Mouse (Mus musculus): ENCODE measurements around the gene Thbs4. TPM values are rescaled to one million over a fixed set of nuclear protein-coding genes. Genes with fewer than 3 reads are reported as not detected.

Thbs4 gene
- polyA plus RNA-seq, 1 experiment = not detected

- H3K9me3 ChIP-seq (replicated peaks; ENCODE audit: control insufficient read depth, insufficient read depth, low read length, poor library complexity, severe bottlenecking) = no peaks in the 10 kb centered on the region
- H3K27me3 ChIP-seq (ENCODE audit: control insufficient read depth, insufficient read depth, low read length, poor library complexity, severe bottlenecking) = no peaks in the 10 kb centered on the region
- no peak overlapping the region for H3K4me3 ChIP-seq (ENCODE audit: low read depth, low read length)
- no peaks in the 10 kb centered on the region for H3K4me1 ChIP-seq (ENCODE audit: control insufficient read depth, insufficient read depth, low read length)
- no peak overlapping the region for H3K9ac ChIP-seq (ENCODE audit: low read depth, poor library complexity, severe bottlenecking)
- TF ChIP-seq POLR2A (IDR thresholded peaks at IDR 0.05; ENCODE audit: insufficient read depth, low read length) = no peak
- no peak for TF ChIP-seq CTCF (IDR thresholded peaks at IDR 0.05; ENCODE audit: low read depth, low read length)
- no peak for TF ChIP-seq EP300 (IDR thresholded peaks at IDR 0.05; ENCODE audit: insufficient read depth, low read depth, low read length)
- H3K36me3 ChIP-seq (ENCODE audit: control insufficient read depth, insufficient read depth, low read length, poor library complexity, severe bottlenecking) = no peaks in the 10 kb centered on the region
- no peak overlapping the region for H3K27ac ChIP-seq (ENCODE audit: insufficient read depth, low read length)
These were observed 72.2 kb downstream of the Thbs4 start for GRCm38 (mm10) chr13:92722389-92722788.

GRCm38 (mm10) chr13:92721006-92721405 is 73.6 kb downstream of the Thbs4 start:
- H3K4me3 ChIP-seq (ENCODE audit: low read depth, low read length) = no peak overlapping the region
- H3K9me3 ChIP-seq (replicated peaks; ENCODE audit: control insufficient read depth, insufficient read depth, low read length, poor library complexity, severe bottlenecking) = no peaks in the 10 kb centered on the region

GRCm38 (mm10) chr13:92717851-92718665 is 76.6 kb downstream of the Thbs4 start:
- TF ChIP-seq CTCF (IDR thresholded peaks at IDR 0.05; ENCODE audit: low read depth, low read length) (no peak), POLR2A (IDR thresholded peaks at IDR 0.05; ENCODE audit: insufficient read depth, low read length) (no peak), EP300 (IDR thresholded peaks at IDR 0.05; ENCODE audit: insufficient read depth, low read depth, low read length) (no peak)
- Histone ChIP-seq H3K9ac (ENCODE audit: low read depth, poor library complexity, severe bottlenecking) (no peak overlapping the region), H3K36me3 (ENCODE audit: control insufficient read depth, insufficient read depth, low read length, poor library complexity, severe bottlenecking) (no peaks in the 10 kb centered on the region), H3K27me3 (ENCODE audit: control insufficient read depth, insufficient read depth, low read length, poor library complexity, severe bottlenecking) (no peaks in the 10 kb centered on the region), H3K9me3 (replicated peaks; ENCODE audit: control insufficient read depth, insufficient read depth, low read length, poor library complexity, severe bottlenecking) (no peaks in the 10 kb centered on the region), H3K27ac (ENCODE audit: insufficient read depth, low read length) (no peak overlapping the region), H3K4me1 (ENCODE audit: control insufficient read depth, insufficient read depth, low read length) (no peaks in the 10 kb centered on the region), H3K4me3 (ENCODE audit: low read depth, low read length) (no peak overlapping the region)

More at GRCm38 (mm10) chr13:92721006-92721405, 73.6 kb downstream of the Thbs4 start:
- Histone ChIP-seq H3K27me3 (ENCODE audit: control insufficient read depth, insufficient read depth, low read length, poor library complexity, severe bottlenecking) (no peaks in the 10 kb centered on the region), H3K27ac (ENCODE audit: insufficient read depth, low read length) (no peak overlapping the region), H3K36me3 (ENCODE audit: control insufficient read depth, insufficient read depth, low read length, poor library complexity, severe bottlenecking) (no peaks in the 10 kb centered on the region), H3K4me1 (ENCODE audit: control insufficient read depth, insufficient read depth, low read length) (no peaks in the 10 kb centered on the region), H3K9ac (ENCODE audit: low read depth, poor library complexity, severe bottlenecking) (no peak overlapping the region)
- TF ChIP-seq POLR2A (IDR thresholded peaks at IDR 0.05; ENCODE audit: insufficient read depth, low read length) (no peak), CTCF (IDR thresholded peaks at IDR 0.05; ENCODE audit: low read depth, low read length) (no peak), EP300 (IDR thresholded peaks at IDR 0.05; ENCODE audit: insufficient read depth, low read depth, low read length) (no peak)

GRCm38 (mm10) chr13:92712619-92713018 is 82.0 kb downstream of the Thbs4 start:
- no peak overlapping the region for H3K4me3 ChIP-seq (ENCODE audit: low read depth, low read length)
- H3K27ac ChIP-seq (ENCODE audit: insufficient read depth, low read length) = no peak overlapping the region
- H3K4me1 ChIP-seq (ENCODE audit: control insufficient read depth, insufficient read depth, low read length) = no peaks in the 10 kb centered on the region
- no peak overlapping the region for H3K9ac ChIP-seq (ENCODE audit: low read depth, poor library complexity, severe bottlenecking)
- no peaks in the 10 kb centered on the region for H3K36me3 ChIP-seq (ENCODE audit: control insufficient read depth, insufficient read depth, low read length, poor library complexity, severe bottlenecking)
- TF ChIP-seq POLR2A (IDR thresholded peaks at IDR 0.05; ENCODE audit: insufficient read depth, low read length) (no peak), CTCF (IDR thresholded peaks at IDR 0.05; ENCODE audit: low read depth, low read length) (no peak), EP300 (IDR thresholded peaks at IDR 0.05; ENCODE audit: insufficient read depth, low read depth, low read length) (no peak)
- H3K27me3 ChIP-seq (ENCODE audit: control insufficient read depth, insufficient read depth, low read length, poor library complexity, severe bottlenecking) = no peaks in the 10 kb centered on the region
- H3K9me3 ChIP-seq (replicated peaks; ENCODE audit: control insufficient read depth, insufficient read depth, low read length, poor library complexity, severe bottlenecking) = no peaks in the 10 kb centered on the region

- no peak overlapping the region for H3K4me3 ChIP-seq (ENCODE audit: low read depth, low read length)
- H3K9ac ChIP-seq (ENCODE audit: low read depth, poor library complexity, severe bottlenecking) = no peak overlapping the region
- TF ChIP-seq EP300 (IDR thresholded peaks at IDR 0.05; ENCODE audit: insufficient read depth, low read depth, low read length) = no peak
- no peak for TF ChIP-seq POLR2A (IDR thresholded peaks at IDR 0.05; ENCODE audit: insufficient read depth, low read length)
- TF ChIP-seq CTCF (IDR thresholded peaks at IDR 0.05; ENCODE audit: low read depth, low read length) = no peak
- no peaks in the 10 kb centered on the region for H3K4me1 ChIP-seq (ENCODE audit: control insufficient read depth, insufficient read depth, low read length)
- no peaks in the 10 kb centered on the region for H3K27me3 ChIP-seq (ENCODE audit: control insufficient read depth, insufficient read depth, low read length, poor library complexity, severe bottlenecking)
- H3K27ac ChIP-seq (ENCODE audit: insufficient read depth, low read length) = no peak overlapping the region
- no peaks in the 10 kb centered on the region for H3K36me3 ChIP-seq (ENCODE audit: control insufficient read depth, insufficient read depth, low read length, poor library complexity, severe bottlenecking)
- H3K9me3 ChIP-seq (replicated peaks; ENCODE audit: control insufficient read depth, insufficient read depth, low read length, poor library complexity, severe bottlenecking) = no peaks in the 10 kb centered on the region
These were observed 82.8 kb downstream of the Thbs4 start for GRCm38 (mm10) chr13:92711821-92712220.

- H3K9me3 ChIP-seq (replicated peaks; ENCODE audit: control insufficient read depth, insufficient read depth, low read length, poor library complexity, severe bottlenecking) = no peaks in the 10 kb centered on the region
- no peaks in the 10 kb centered on the region for H3K36me3 ChIP-seq (ENCODE audit: control insufficient read depth, insufficient read depth, low read length, poor library complexity, severe bottlenecking)
- H3K4me1 ChIP-seq (ENCODE audit: control insufficient read depth, insufficient read depth, low read length) = no peaks in the 10 kb centered on the region
- no peak overlapping the region for H3K9ac ChIP-seq (ENCODE audit: low read depth, poor library complexity, severe bottlenecking)
- TF ChIP-seq CTCF (IDR thresholded peaks at IDR 0.05; ENCODE audit: low read depth, low read length) (no peak), POLR2A (IDR thresholded peaks at IDR 0.05; ENCODE audit: insufficient read depth, low read length) (no peak), EP300 (IDR thresholded peaks at IDR 0.05; ENCODE audit: insufficient read depth, low read depth, low read length) (no peak)
- H3K27ac ChIP-seq (ENCODE audit: insufficient read depth, low read length) = no peak overlapping the region
- H3K27me3 ChIP-seq (ENCODE audit: control insufficient read depth, insufficient read depth, low read length, poor library complexity, severe bottlenecking) = no peaks in the 10 kb centered on the region
- H3K4me3 ChIP-seq (ENCODE audit: low read depth, low read length) = no peak overlapping the region
These were observed 84.3 kb downstream of the Thbs4 start for GRCm38 (mm10) chr13:92710361-92710760.
